Mouse (Mus musculus) olfactory bulb, adult 2 months (tissue): Measurements from ENCODE around the gene Vamp2. TPM values are rescaled to one million over a fixed set of nuclear protein-coding genes. Genes with fewer than 3 reads are reported as not detected.

ENCODE experiments used
- H3K27ac ChIP-seq: fragments of 200-500 bp; 2 replicates; pipeline ENCODE4 v1.5.1; 2012; ENCODE audit warnings: low read depth, low read length; ENCODE audit not compliant: insufficient read depth
- H3K4me1 ChIP-seq: fragments of 200-500 bp; 2 replicates; pipeline ENCODE4 v1.6.1; 2012; ENCODE audit warnings: low read length; ENCODE audit not compliant: control insufficient read depth, insufficient read depth
- H3K4me3 ChIP-seq: fragments of 200-500 bp; 2 replicates; pipeline ENCODE4 v1.5.1; 2012; ENCODE audit warnings: mild to moderate bottlenecking, low read depth, low read length, moderate library complexity; ENCODE audit not compliant: insufficient read depth
- CTCF ChIP-seq: fragments of 200-500 bp; IDR thresholded peaks from 2 replicates; pipeline ENCODE4 v1.5.1; 2012; ENCODE audit warnings: low read depth, mild to moderate bottlenecking, low read length, moderate library complexity; ENCODE audit not compliant: insufficient read depth
- POLR2A ChIP-seq: fragments of 200-500 bp; IDR thresholded peaks from 2 replicates; pipeline ENCODE4 v1.6.1; 2012; ENCODE audit warnings: mild to moderate bottlenecking, low read depth, low read length, moderate library complexity; ENCODE audit not compliant: insufficient read depth
- WGBS: fragments of 180-500 bp; shearing (Covaris S2); methylation state at CpG from one replicate; pipeline ENCODE4 v1.1.7; 2018; 5-methylcytosine and 5-hydroxymethylcytosine counted together
- polyA plus RNA-seq: library from polyadenylated mRNA; stranded (reverse); fragments of >200 nt; gene quantifications from 2 replicates; pipeline ENCODE4 v1.2.4, GENCODE M21; 2012; ENCODE audit warnings: low replicate concordance; ENCODE audit not compliant: missing spikeins, insufficient read depth, insufficient read length

The Vamp2 gene
- polyA plus RNA-seq, 1 experiment = 348 TPM

DNA sequence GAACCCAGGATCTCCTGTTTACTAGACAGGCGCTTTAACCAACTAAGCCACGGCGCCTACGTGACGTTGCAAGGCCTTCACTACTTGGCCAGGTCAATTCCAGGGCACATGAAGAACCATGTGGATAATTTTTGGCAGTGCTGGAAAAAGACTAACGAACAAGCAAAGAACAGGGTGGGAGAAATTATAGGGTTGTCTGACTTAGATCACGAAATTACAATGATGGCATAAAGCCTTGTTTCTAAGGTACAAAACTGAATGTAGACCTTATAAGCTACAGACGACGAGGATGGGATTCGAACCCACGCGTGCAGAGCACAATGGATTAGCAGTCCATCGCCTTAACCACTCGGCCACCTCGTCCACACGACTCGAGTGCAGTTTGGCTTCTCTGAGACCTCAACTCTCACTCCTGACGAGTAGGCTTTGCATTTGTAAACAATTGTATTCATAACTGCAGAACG lies 25.5 kb upstream of the Vamp2 start:
- H3K4me1 ChIP-seq = peaks cover 25% of the 10 kb centered on the region
- H3K27ac ChIP-seq = peak overlapping the region; percentile 76
- no peak for TF ChIP-seq POLR2A
- no peak for TF ChIP-seq CTCF
- H3K4me3 ChIP-seq = peak overlapping the region; percentile 44
- WGBS = under 1% methylated on average over 19 of the region's 19 CpGs

DNA sequence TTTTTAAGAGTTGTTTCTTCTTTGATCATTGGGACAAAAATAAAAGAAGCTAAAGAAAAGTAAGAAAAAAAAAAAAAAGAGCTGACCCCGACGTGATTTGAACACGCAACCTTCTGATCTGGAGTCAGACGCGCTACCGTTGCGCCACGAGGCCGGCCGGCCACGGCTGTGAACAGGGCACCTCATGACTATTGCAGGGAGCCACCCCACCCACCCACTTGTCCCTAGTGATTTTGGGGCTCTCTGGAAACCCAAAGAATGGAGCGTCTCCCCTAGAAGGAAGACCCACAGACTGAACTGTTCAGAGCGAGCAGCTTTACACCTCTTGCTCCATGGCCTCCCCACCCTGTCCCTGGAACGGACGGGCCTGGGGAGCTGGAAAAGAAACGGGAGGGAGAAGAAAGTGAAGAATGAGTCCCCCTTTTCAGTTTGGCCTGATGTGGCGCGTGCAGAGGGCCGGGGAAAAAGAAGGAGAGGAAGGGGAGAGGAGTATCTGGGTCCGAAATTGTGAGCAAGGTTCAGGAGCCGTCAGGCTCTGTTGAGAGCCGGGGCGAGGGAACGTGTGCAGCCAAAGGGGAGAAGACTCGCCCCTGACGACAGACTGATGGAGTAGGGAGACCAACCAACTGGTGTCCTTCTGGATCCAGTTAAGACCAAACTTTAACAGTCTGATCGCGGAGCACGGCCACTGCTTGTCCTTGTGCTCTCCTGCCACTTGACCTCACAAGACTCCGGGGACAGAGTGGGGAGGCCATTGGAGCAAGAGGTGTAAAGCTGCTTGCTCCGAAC lies 24.7 kb upstream of the Vamp2 start:
- peak overlapping the region; percentile 23; the same call in 1 of the 2 replicates for H3K27ac ChIP-seq
- peaks cover 25% of the 10 kb centered on the region for H3K4me1 ChIP-seq
- H3K4me3 ChIP-seq = peak overlapping the region; percentile 65
- under 1% methylated on average over 31 of the region's 31 CpGs for WGBS
- no peak for TF ChIP-seq CTCF
- TF ChIP-seq POLR2A = peak; percentile 48; the same call in 1 of the 2 replicates

DNA sequence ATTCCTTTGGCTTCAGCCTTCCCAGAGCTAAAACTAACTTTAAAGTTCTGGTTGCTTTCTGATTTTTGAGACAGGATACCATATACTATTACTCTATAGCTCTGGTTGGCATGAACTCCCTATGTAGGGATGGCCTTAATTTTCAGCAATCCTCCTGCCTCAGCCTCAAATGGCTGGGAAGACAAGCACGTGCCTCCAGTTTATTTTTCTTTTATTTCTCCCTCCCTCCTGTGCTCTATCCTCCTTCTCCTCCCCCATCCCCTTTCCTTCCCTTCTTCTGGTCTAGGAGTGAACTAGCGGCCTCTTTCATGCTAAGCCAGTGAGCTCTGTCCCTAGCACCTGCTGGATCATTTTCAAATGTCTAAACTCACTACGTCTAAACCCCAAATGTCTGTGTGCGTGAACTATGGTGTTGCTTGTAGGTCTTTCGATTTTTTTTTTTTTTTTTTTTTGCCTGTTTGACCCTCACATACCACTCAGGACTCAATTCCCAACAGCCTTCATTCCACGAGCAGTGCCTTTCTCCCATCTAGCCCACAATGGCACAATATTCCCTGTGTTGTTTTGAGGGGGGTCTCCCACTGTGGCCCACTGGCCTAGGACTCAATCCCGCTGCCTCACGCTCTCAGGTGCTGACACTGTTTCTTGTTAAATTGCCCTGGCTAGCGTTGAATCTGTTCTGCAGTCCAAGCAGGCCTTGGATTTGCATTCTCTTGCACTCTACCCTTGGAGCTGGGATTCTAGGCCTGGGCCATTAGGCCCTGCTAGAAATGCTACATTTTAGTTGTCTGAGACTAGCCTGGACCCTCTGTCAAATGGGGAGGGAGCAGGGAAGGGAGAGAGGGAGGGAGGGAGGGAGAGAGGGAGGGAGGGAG lies 23.8 kb upstream of the Vamp2 start:
- TF ChIP-seq POLR2A (no peak), CTCF (no peak)
- Histone ChIP-seq H3K4me1 (peaks cover 25% of the 10 kb centered on the region), H3K27ac (no peak overlapping the region; the same call in 1 of the 2 replicates), H3K4me3 (peak overlapping the region; percentile 65)
- WGBS = 69% methylated on average over 9 of the region's 9 CpGs

DNA sequence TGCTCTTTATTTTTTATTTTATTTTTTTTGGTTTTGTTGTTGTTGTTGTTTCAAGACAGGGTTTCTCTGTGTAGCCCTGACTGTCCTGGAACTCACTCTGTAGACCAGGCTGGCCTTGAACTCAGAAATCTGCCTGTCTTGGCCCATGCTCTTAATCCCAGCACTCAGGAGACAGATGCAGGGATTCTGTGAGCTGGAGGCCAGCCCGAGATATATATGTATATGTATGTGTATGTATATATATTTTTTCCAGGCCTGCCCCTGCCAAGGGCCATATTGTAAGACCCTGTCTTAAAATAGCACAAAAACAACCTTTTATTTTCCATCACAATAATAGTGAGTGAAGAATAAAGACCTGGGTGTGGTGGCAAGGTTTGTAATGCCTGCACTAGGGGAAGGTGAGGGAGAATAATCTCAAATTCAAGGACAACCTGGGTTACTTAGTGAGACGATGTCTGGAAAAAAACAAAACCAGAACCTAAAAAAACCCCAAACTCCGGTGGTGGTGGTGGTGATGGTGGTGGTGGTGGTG lies 22.8 kb upstream of the Vamp2 start:
- H3K4me1 ChIP-seq = peaks cover 28% of the 10 kb centered on the region
- TF ChIP-seq POLR2A (no peak), CTCF (no peak)
- H3K4me3 ChIP-seq = no peak overlapping the region
- no peak overlapping the region for H3K27ac ChIP-seq
- WGBS = 69% methylated on average over 3 of the region's 3 CpGs

DNA sequence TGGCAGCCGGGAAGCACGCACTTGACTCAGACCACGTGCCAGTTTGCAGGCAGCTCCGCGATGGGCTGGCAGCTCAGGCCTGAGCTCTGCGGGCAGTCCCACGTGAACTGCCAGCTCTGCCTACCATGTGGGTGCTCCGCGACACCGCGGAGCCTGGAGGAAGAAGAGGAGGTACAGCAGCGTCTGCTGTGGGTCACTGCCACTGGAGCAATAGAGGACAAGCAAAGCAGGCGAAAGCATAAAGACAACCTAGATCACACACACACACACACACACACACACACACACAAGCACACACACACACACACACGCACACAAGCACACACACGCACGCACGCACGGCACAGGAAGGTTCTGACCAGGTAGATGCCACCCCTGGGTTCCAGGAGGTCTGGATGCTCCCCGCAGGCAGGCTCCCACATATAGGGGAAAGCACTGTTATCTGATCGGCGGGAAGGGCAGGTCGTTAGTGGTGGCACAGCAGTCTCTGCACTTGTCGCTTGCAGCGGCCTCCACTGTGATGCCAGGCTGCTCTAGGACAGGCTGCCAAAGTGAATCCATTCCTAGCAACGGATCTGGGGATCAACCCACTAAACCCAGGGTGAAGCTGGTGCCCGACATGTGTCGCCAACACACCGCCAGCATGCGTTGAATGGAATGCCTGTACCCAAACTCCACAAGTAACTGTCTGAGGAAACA lies 22.0 kb upstream of the Vamp2 start:
- H3K4me1 ChIP-seq = peaks cover 26% of the 10 kb centered on the region
- 1% methylated on average over 29 of the region's 29 CpGs for WGBS
- TF ChIP-seq POLR2A (no peak), CTCF (no peak)
- H3K27ac ChIP-seq = peak overlapping the region; percentile 13; the same call in 1 of the 2 replicates
- peak overlapping the region; percentile 42 for H3K4me3 ChIP-seq

DNA sequence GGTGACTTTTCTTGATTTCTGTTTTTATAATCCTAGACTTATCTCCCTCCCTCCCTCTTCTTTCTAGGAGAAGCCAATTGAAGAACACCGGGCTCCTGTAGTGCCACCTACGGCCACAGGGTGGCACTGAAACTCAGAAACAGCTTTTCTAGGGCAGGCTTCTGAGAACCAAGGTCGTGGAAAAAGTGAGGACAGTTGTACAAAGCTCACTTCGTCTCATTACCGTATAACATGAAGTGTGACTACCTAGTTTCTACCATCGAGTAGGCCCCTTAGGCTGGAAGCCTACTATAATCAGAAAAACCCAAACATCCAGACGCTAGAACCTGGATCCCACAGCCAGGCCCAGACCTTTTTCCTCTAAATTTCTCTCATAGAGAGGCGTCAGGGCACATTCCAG lies 21.3 kb upstream of the Vamp2 start:
- whole genome bisulfite sequencing = 9% methylated on average over 8 of the region's 8 CpGs
- H3K4me3 ChIP-seq = no peak overlapping the region
- H3K27ac ChIP-seq = peak overlapping the region; percentile 33; the same call in 1 of the 2 replicates
- peaks cover 23% of the 10 kb centered on the region for H3K4me1 ChIP-seq
- TF ChIP-seq CTCF (no peak), POLR2A (no peak)

DNA sequence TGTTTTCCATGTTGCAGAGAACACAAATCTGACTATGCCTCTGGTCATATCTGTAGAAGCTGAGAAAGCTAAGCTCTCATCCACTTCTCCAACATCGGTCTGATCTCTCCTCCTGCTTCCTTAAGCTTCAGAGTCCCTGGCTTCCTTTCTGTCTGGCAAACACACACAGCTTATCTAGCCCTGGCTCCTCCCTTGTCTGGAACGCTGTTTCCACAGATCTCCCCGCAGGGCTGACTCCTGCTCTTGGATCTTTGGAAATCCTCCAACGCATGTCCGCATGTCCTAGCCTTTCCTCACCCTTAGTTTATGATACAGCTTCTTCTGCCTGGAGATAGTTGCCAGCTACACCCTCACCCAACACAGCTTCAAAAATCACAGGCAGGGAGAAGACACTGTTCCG lies 20.7 kb upstream of the Vamp2 start:
- WGBS = 49% methylated on average over 6 of the region's 6 CpGs
- no peak for TF ChIP-seq POLR2A

DNA sequence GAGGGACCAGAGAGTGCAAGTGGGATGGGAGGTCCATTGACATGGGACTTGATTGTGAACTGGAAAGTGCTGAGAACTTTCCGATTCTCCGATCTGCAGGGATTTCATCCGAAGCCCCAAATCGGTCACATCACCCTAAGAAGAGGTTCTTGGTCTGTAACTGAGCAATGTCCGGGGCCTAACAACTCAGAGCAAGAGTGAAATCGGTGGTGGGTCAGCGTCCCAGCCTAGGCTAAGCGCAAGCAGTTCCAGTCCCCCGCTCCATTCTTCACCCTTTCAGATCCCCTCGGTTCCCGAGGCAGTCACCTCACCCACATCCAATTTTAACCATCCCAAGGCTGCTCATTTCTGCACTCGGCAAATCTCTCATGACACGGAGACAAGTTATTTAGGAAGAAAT lies 18.2 kb upstream of the Vamp2 start:
- WGBS = under 1% methylated on average over 13 of the region's 13 CpGs
- H3K4me3 ChIP-seq = peak overlapping the region; percentile 52
- peak overlapping the region; percentile 92 for H3K27ac ChIP-seq
- H3K4me1 ChIP-seq = peaks cover 32% of the 10 kb centered on the region
- TF ChIP-seq POLR2A (no peak), CTCF (no peak)

More for the DNA sequence above, 20.7 kb upstream of the Vamp2 start:
- peak overlapping the region; percentile 46; the same call in 1 of the 2 replicates for H3K27ac ChIP-seq
- H3K4me1 ChIP-seq = peaks cover 28% of the 10 kb centered on the region
- no peak overlapping the region for H3K4me3 ChIP-seq
